Mouse (Mus musculus) forebrain, embryonic 15.5 days (tissue): ENCODE measurements around the gene Kif26b. TPM values are rescaled to one million over a fixed set of nuclear protein-coding genes. Genes with fewer than 3 reads are reported as not detected.

ENCODE experiments used
- ATAC-seq: fragments of 200-750 bp; cut with Nextera tagmentation; replicated peaks from 2 replicates; pipeline ENCODE4 v1.8.0; 2017; ENCODE audit warnings: mild to moderate bottlenecking, moderate TSS enrichment, moderate library complexity
- H3K27ac ChIP-seq: fragments of 300-500 bp; sonication (generic); replicated peaks from 2 replicates; pipeline ENCODE4 v1.5.1; 2015; ENCODE audit warnings: mild to moderate bottlenecking, inconsistent platforms
- H3K27me3 ChIP-seq: fragments of 300-500 bp; sonication (generic); 2 replicates; pipeline ENCODE4 v1.6.1; 2015; ENCODE audit warnings: inconsistent platforms
- H3K36me3 ChIP-seq: fragments of 300-500 bp; sonication (generic); 2 replicates; pipeline ENCODE4 v1.6.1; 2015; ENCODE audit warnings: mild to moderate bottlenecking, inconsistent platforms
- H3K4me1 ChIP-seq: fragments of 300-500 bp; sonication (generic); 2 replicates; pipeline ENCODE4 v1.6.1; 2015; ENCODE audit warnings: inconsistent platforms
- H3K4me2 ChIP-seq: fragments of 300-500 bp; sonication (generic); replicated peaks from 2 replicates; pipeline ENCODE4 v1.6.1; 2015; ENCODE audit warnings: mild to moderate bottlenecking, inconsistent platforms
- H3K4me3 ChIP-seq: fragments of 300-500 bp; sonication (generic); 2 replicates; pipeline ENCODE4 v1.5.1; 2015; ENCODE audit warnings: mild to moderate bottlenecking, inconsistent platforms
- H3K9ac ChIP-seq: fragments of 300-500 bp; sonication (generic); replicated peaks from 2 replicates; pipeline ENCODE4 v1.6.1; 2015; ENCODE audit warnings: mild to moderate bottlenecking, inconsistent platforms
- H3K9me3 ChIP-seq: fragments of 300-500 bp; sonication (generic); 2 replicates; pipeline ENCODE4 v1.6.1; 2016; ENCODE audit warnings: inconsistent platforms
- WGBS: fragments of 180-500 bp; shearing (Covaris S2); methylation state at CpG from one replicate; pipeline ENCODE4 v1.1.7; 2015; ENCODE audit warnings: mixed read lengths; 5-methylcytosine and 5-hydroxymethylcytosine counted together
- polyA plus RNA-seq: library from polyadenylated mRNA; unstranded; fragments of >200 nt; fragmentation: Nextera tagmentation; extraction: Ambion mirVana; gene quantifications from 2 replicates; pipeline ENCODE4 v1.2.1, GENCODE M21; 2015

The Kif26b gene
- polyA plus RNA-seq, 1 experiment from 2014 or later, result 4.3 TPM

GRCm38 (mm10) chr1:178573406-178574032, 44.6 kb downstream of the Kif26b start:
- 0 out of 2 replicates have a peak, but pooled peaks cover 10% of the 10 kb centered on the region for H3K9me3 ChIP-seq
- 79% methylated on average over 4 of the region's 4 CpGs for WGBS
- no peak overlapping the region for H3K9ac ChIP-seq
- no peak for ATAC-seq
- H3K36me3 ChIP-seq, result no peaks in the 10 kb centered on the region
- 0 out of 2 replicates have a peak, but pooled peaks cover 4% of the 10 kb centered on the region for H3K4me1 ChIP-seq
- no peak overlapping the region for H3K4me3 ChIP-seq
- no peak overlapping the region for H3K4me2 ChIP-seq
- H3K27ac ChIP-seq, result no peak overlapping the region
- no peaks in the 10 kb centered on the region for H3K27me3 ChIP-seq

- Histone ChIP-seq H3K4me2 (no peak overlapping the region), H3K27ac (no peak overlapping the region), H3K4me1 (0 out of 2 replicates have a peak, but pooled peaks cover 4% of the 10 kb centered on the region), H3K27me3 (no peaks in the 10 kb centered on the region), H3K9ac (no peak overlapping the region), H3K9me3 (0 out of 2 replicates have a peak, but pooled peaks cover 10% of the 10 kb centered on the region), H3K4me3 (no peak overlapping the region), H3K36me3 (no peaks in the 10 kb centered on the region)
- WGBS, result 90% methylated on average over 2 of the region's 2 CpGs
- ATAC-seq, result no peak
Observed at GRCm38 (mm10) chr1:178575706-178576105, 46.8 kb downstream of the Kif26b start.

DNA sequence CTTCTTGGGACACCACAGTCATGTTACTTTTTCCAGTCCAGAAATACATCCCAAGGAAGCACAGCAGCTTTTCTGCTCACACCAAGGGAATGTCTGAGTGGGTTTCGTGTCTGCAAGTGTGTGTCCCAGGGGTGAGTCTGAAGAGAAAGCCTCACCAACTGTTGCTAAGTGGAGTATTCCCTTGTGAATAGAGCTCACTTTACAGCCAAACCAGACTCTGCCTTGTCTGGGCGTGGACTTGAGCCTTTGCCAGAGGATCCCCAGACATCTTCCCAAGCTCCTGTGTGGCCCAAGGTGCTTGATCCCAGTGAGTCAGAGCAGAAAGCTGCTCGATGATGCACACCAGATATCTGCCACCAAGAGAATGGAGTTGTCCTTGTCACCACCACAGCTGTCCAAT, 48.0 kb downstream of the Kif26b start:
- WGBS, result 83% methylated on average over 3 of the region's 3 CpGs
- Histone ChIP-seq H3K36me3 (no peaks in the 10 kb centered on the region), H3K4me3 (no peak overlapping the region), H3K4me1 (0 out of 2 replicates have a peak, but pooled peaks cover 1% of the 10 kb centered on the region), H3K9ac (no peak overlapping the region), H3K27ac (no peak overlapping the region), H3K27me3 (no peaks in the 10 kb centered on the region), H3K9me3 (0 out of 2 replicates have a peak, but pooled peaks cover 10% of the 10 kb centered on the region), H3K4me2 (no peak overlapping the region)
- ATAC-seq, result no peak

DNA sequence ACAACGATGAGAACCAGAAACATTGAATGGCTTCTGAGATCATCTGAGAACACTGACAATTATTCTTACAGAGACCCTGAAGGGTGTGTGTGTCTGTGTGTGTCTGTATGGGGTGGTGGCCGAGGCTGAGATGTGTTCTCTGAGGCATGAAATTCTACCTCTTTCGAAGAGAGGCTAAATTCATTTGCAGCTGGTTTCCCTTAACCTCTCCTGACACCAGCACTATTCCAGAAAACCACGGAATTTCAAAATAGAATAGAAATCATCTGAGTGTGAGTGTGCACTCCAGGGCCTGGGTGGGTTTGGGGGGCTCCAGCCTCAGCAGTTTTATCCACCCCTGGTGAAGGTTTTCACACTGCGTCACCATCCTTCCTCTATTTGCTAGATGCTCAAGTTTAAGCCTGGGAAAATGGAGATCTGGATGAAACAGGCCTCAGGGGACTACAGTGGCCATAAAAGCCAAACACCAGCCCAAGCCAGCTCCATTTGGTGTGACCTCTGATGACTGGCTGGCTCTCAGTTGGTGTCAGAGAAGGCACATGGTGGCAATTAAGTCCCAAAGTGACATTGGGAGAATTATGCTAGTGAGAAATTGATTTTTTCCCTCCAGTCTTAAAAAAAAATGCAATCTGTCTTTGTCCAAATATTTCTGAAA, 56.6 kb downstream of the Kif26b start:
- Histone ChIP-seq H3K27ac (no peak overlapping the region), H3K36me3 (no peaks in the 10 kb centered on the region), H3K4me1 (no peaks in the 10 kb centered on the region), H3K9ac (no peak overlapping the region), H3K4me3 (no peak overlapping the region), H3K9me3 (no peaks in the 10 kb centered on the region), H3K4me2 (no peak overlapping the region), H3K27me3 (no peaks in the 10 kb centered on the region)
- 64% methylated on average over 5 of the region's 5 CpGs for WGBS
- ATAC-seq, result no peak

DNA sequence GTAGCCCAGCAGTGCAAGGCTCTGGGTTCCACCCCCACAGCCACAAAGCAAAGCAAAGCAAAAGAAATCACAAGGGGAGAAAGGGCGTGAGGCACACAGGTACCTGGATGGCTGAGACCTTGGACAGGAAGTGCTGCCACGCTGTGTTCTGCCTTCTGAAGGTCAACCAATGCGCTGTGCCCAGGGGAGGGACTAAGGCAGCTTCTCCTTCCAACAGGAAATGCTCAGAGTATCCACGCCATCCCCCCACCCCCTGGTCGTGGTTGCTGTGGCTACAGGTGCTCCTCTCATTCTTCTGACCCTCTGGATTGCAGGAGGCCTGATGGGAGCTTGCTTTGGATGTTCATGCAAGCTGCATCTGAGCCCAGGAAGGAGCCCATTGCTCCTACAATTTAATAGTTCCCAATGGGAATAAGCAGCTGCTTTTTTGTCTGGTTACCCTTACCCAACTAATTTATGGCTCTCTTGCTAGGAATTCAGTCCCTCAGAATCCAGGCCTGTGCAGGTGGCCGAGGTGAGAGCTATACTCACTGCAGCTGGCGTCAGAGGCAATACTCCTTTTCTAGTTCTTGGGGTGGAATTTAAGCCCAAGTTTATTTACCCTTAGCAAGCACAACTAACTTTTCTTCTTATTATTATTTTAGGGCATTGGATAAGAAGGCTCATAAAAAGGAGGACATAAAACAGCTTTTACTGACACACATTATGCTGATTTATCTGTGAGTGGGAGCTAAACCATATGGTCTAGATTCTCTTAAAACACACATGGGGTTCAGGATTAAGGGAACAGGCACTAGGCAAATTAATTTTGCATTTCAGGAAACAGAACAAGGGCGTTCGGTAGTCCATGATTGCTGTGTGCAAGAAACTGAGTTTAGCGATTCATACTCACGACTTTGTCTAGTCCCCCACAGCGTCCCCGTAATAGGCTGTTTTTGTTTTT, 61.6 kb downstream of the Kif26b start:
- H3K4me1 ChIP-seq, result no peaks in the 10 kb centered on the region
- H3K27ac ChIP-seq, result no peak overlapping the region
- no peaks in the 10 kb centered on the region for H3K9me3 ChIP-seq
- H3K27me3 ChIP-seq, result no peaks in the 10 kb centered on the region
- H3K36me3 ChIP-seq, result no peaks in the 10 kb centered on the region
- ATAC-seq, result no peak
- no peak overlapping the region for H3K9ac ChIP-seq
- H3K4me3 ChIP-seq, result no peak overlapping the region
- no peak overlapping the region for H3K4me2 ChIP-seq
- 80% methylated on average over 13 of the region's 13 CpGs for WGBS

DNA sequence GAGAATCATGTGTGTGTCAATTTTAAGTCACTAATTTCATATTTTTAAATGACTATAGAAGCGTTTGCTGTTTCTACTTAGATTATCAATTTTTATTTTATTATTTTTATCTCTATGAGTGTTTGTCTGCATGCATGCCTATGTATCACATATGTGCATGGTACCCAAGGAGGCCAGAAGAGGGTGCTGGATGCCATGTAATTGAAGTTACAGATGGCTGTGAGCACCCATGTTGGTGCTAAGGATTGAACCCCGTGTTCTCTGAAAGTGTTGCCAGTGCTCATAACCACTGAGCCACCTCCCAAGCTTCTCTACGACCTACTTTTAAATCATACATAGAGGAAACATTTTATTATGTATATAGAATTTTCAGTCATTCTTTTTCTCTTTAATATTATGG, 68.2 kb downstream of the Kif26b start:
- no peak for ATAC-seq

DNA sequence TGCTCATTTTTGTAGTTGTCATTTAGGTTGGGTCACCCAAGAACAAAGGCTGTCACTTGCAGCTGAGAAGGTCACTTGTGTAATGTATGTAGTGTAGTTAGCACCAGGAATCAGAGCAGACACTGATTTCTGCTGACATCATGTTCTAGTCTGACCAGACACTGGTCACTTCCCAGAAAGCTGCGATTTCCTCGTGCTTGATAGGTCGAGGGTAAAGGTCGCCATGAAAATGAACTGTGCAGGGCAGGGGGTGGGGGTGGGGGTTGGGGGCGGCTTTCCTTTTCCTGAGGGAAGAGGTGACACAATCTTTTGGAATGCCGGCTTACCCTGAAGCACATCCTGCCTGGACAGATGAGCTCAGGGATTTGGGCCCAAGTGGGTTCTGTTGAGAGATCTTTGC, 68.8 kb downstream of the Kif26b start:
- Histone ChIP-seq H3K9ac (no peak overlapping the region), H3K27me3 (no peaks in the 10 kb centered on the region), H3K9me3 (no peaks in the 10 kb centered on the region), H3K36me3 (no peaks in the 10 kb centered on the region), H3K27ac (no peak overlapping the region), H3K4me3 (no peak overlapping the region), H3K4me2 (no peak overlapping the region), H3K4me1 (no peaks in the 10 kb centered on the region)
- ATAC-seq, result no peak
- WGBS, result 91% methylated on average over 6 of the region's 6 CpGs

More for the DNA sequence above, 68.2 kb downstream of the Kif26b start:
- no peak overlapping the region for H3K27ac ChIP-seq
- no peak overlapping the region for H3K9ac ChIP-seq
- H3K4me3 ChIP-seq, result no peak overlapping the region
- H3K9me3 ChIP-seq, result no peaks in the 10 kb centered on the region
- H3K36me3 ChIP-seq, result no peaks in the 10 kb centered on the region
- no peaks in the 10 kb centered on the region for H3K4me1 ChIP-seq
- H3K4me2 ChIP-seq, result no peak overlapping the region
- WGBS, result 94% methylated on average over 3 of the region's 3 CpGs
- no peaks in the 10 kb centered on the region for H3K27me3 ChIP-seq

GRCm38 (mm10) chr1:178600851-178601569, 72.1 kb downstream of the Kif26b start:
- 87% methylated on average over 15 of the region's 15 CpGs for WGBS
- Histone ChIP-seq H3K27me3 (no peaks in the 10 kb centered on the region), H3K9me3 (no peaks in the 10 kb centered on the region), H3K4me1 (no peaks in the 10 kb centered on the region), H3K9ac (no peak overlapping the region), H3K36me3 (no peaks in the 10 kb centered on the region), H3K27ac (no peak overlapping the region), H3K4me3 (no peak overlapping the region), H3K4me2 (no peak overlapping the region)
- no peak for ATAC-seq

DNA sequence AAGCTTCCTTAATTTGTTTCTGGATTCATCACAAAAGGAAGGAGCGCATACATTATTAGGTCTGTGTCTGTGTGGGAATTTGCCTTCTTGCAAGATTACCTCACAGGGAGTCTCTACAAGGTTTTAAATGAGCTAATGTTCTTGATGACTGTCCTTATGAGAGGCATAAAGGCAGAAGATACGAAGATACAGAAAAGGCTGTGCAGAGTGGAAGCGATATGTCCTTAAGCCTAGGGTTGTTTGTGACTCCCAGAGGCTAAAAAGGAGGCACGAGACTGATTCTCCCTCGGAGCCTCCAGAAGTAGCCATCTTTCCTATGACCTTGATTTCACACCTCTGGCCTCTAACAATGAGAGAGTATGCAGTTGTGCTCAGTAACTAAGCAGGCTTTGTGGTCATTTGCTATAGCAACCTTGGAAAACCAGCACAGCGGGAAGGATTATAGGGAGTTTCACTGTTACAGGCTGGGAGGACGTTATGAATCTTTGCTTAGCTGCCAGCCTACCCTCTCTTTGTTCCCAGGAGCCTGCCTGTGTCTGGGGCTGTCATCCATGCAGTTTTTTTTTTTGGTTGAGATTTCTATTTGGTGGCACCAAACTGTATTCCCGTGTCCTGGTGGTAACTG, 80.3 kb downstream of the Kif26b start:
- Histone ChIP-seq H3K4me3 (no peak overlapping the region), H3K36me3 (no peaks in the 10 kb centered on the region), H3K9ac (no peak overlapping the region), H3K4me2 (no peak overlapping the region), H3K9me3 (no peaks in the 10 kb centered on the region), H3K27me3 (no peaks in the 10 kb centered on the region), H3K27ac (no peak overlapping the region), H3K4me1 (peaks cover 22% of the 10 kb centered on the region)
- 61% methylated on average over 8 of the region's 8 CpGs for WGBS
- ATAC-seq, result no peak

- H3K9ac ChIP-seq, result no peak overlapping the region
- no peaks in the 10 kb centered on the region for H3K27me3 ChIP-seq
- WGBS, result 84% methylated on average over 15 of the region's 15 CpGs
- H3K4me2 ChIP-seq, result no peak overlapping the region
- no peak overlapping the region for H3K4me3 ChIP-seq
- H3K36me3 ChIP-seq, result no peaks in the 10 kb centered on the region
- ATAC-seq, result no peak
- H3K9me3 ChIP-seq, result no peaks in the 10 kb centered on the region
- H3K4me1 ChIP-seq, result peaks cover 22% of the 10 kb centered on the region
- no peak overlapping the region for H3K27ac ChIP-seq
Observed at GRCm38 (mm10) chr1:178611512-178611911, 82.6 kb downstream of the Kif26b start.

GRCm38 (mm10) chr1:178621301-178621700, 92.4 kb downstream of the Kif26b start:
- ATAC-seq, result no peak
- Histone ChIP-seq H3K4me1 (peaks cover 7% of the 10 kb centered on the region; the same call in 1 of the 2 replicates), H3K36me3 (no peaks in the 10 kb centered on the region), H3K9ac (no peak overlapping the region), H3K4me2 (no peak overlapping the region), H3K27ac (no peak overlapping the region), H3K4me3 (no peak overlapping the region), H3K27me3 (no peaks in the 10 kb centered on the region), H3K9me3 (no peaks in the 10 kb centered on the region)
- WGBS, result 96% methylated on average over 2 of the region's 2 CpGs
